Comparison of ENCODE assay signal across 1 mouse cellular context in genomic region chr17:45578242-45578641, GRCm38 (mm10).
TF ChIP-seq lines count a peak whose summit lies in the region.

No protein-coding gene starts in this region.

TF ChIP-seq in ES-E14, 5 proteins besides CTCF, POLR2A, EP300 and RAD21:
- TF ChIP-seq MAFK (IDR thresholded peaks at IDR 0.05; ENCODE audit: insufficient read depth, low read depth, low read length) (no peak), ZC3H11A (IDR thresholded peaks at IDR 0.05; ENCODE audit: borderline replicate concordance, low read depth, low read length) (no peak), HCFC1 (IDR thresholded peaks at IDR 0.05; ENCODE audit: borderline replicate concordance, insufficient read depth, low read length) (no peak), CHD2 (IDR thresholded peaks at IDR 0.05; ENCODE audit: low read depth, low read length) (no peak), ZNF384 (IDR thresholded peaks at IDR 0.05; ENCODE audit: low read depth, low read length) (no peak)
TF ChIP-seq in ES-E14: peak in this region for 0.
